12 mouse cellular contexts compared by ENCODE assay signal in genomic region chr8:79114561-79114960, GRCm38 (mm10).
A peak's percentile ranks its signal among the peaks of the same experiment; 100 is the strongest.
DNase-seq lines count a peak whose midpoint lies in the region; ATAC-seq lines count a peak whose summit lies in the region.
"Had no signal": no experiment of that assay in that cellular context is flagged by ENCODE, and none has a peak within 500 bp of the region (broad histone marks: within the 10 kb centered on the region; RNA-seq: fewer than 3 reads in every experiment).

No protein-coding gene starts in this region.

- WGBS in liver, embryonic 11.5 days, result 82% methylated on average over 6 of the region's 6 CpGs

- DNase-seq in adrenal gland, adult 2 months, result peak; percentile 58
- DNase-seq in adrenal gland, postnatal 4 days (ENCODE audit: low spot score in 2 of 2), result no peak
- peak; percentile 16 for DNase-seq in liver
- DNase-seq in liver, embryonic 11.5 days (ENCODE audit: low spot score), result no peak
- peak; percentile 30 to 35 for DNase-seq in heart, postnatal 36 days
- peak; percentile 50 for DNase-seq in ovary, postnatal 14 days (ENCODE audit: low spot score)
- no peak for DNase-seq in testis, postnatal 10 days (ENCODE audit: low spot score)
- DNase-seq in layer of hippocampus, adult 18-20 months (ENCODE audit: low spot score in 2 of 2), result no peak
- DNase-seq: cerebellum, postnatal 25 days; right cerebral cortex, adult 18-20 months had no signal

- H3K9ac ChIP-seq in liver, embryonic 11.5 days (ENCODE audit: low read depth, low read length), result no peak overlapping the region
- H3K9ac ChIP-seq: lung, embryonic 15.5 days had no signal

- no peaks in the 10 kb centered on the region for H3K4me1 ChIP-seq in liver, embryonic 11.5 days (replicated peaks; ENCODE audit: control insufficient read depth, insufficient read depth, low read length)

- no peak overlapping the region for H3K4me3 ChIP-seq in liver, embryonic 11.5 days (ENCODE audit: low read depth, low read length)
- H3K4me3 ChIP-seq: lung, embryonic 15.5 days had no signal

- intact Hi-C loops in heart, postnatal 36 days (cut with DNase I), result no loop called here

- no peak overlapping the region for H3K4me2 ChIP-seq in liver, embryonic 11.5 days
- H3K4me2 ChIP-seq: lung, embryonic 15.5 days; midbrain, embryonic 11.5 days had no signal

- no peak overlapping the region for H3K27ac ChIP-seq in liver, embryonic 11.5 days (ENCODE audit: low read depth, low read length)
- H3K27ac ChIP-seq: lung, embryonic 15.5 days had no signal

- no peaks in the 10 kb centered on the region for H3K9me3 ChIP-seq in liver, embryonic 11.5 days (ENCODE audit: control insufficient read depth, low read length)
- H3K9me3 ChIP-seq: lung, embryonic 15.5 days had no signal

- ATAC-seq in liver, embryonic 11.5 days (replicated peaks; ENCODE audit: low FRiP score), result no peak

- H3K36me3 ChIP-seq in liver, embryonic 11.5 days (ENCODE audit: control insufficient read depth, insufficient read depth, low read length), result peaks cover 2% of the 10 kb centered on the region; the same call in 1 of the 2 replicates

- H3K27me3 ChIP-seq in liver, embryonic 11.5 days (replicated peaks; ENCODE audit: control insufficient read depth, insufficient read depth, low read length), result no peaks in the 10 kb centered on the region
- H3K27me3 ChIP-seq: lung, embryonic 15.5 days had no signal

Comparison
In these comparisons a context has a peak if more than half of its experiments do, and no peak if none do; other contexts are left out.
1. DNase-seq: peak in adrenal gland, adult 2 months (single experiment), liver (single experiment), heart, postnatal 36 days (2 of 2) and ovary, postnatal 14 days (single experiment); none in adrenal gland, postnatal 4 days (0 of 2), liver, embryonic 11.5 days (single experiment), testis, postnatal 10 days (single experiment) and layer of hippocampus, adult 18-20 months (0 of 2).